Mouse (Mus musculus) cerebellum, adult 2 months (tissue): Measurements from ENCODE around the gene Pla2g1b.
A peak's percentile ranks its signal among the peaks of the same experiment; 100 is the strongest.

Experiments used
- CTCF ChIP-seq: fragments of 200-500 bp; IDR thresholded peaks from 2 replicates; pipeline ENCODE4 v1.5.1; 2011; ENCODE audit warnings: low read depth, mild to moderate bottlenecking, control low read depth, low read length, moderate library complexity, borderline replicate concordance; ENCODE audit not compliant: insufficient read depth
- POLR2A ChIP-seq: fragments of 200-500 bp; IDR thresholded peaks from 2 replicates; pipeline ENCODE4 v1.6.1; 2011; ENCODE audit warnings: low read length, control low read depth, borderline replicate concordance; ENCODE audit not compliant: insufficient read depth

- TF ChIP-seq CTCF (no peak), POLR2A (peak; percentile 94)
Observed at GRCm38 (mm10) chr5:115489699-115490637, 23.9 kb downstream of the Pla2g1b start.
